Mouse (Mus musculus) lung, embryonic 15.5 days (tissue): ENCODE measurements around the gene Strbp. TPM values are rescaled to one million over a fixed set of nuclear protein-coding genes. Genes with fewer than 3 reads are reported as not detected.
"Not testable (repeated sequence)": the region's sequence is repeated elsewhere in the genome, so short reads cannot be mapped to it uniquely, and the experiment has no call there.

Experiments used
- ATAC-seq: fragments of 200-750 bp; cut with Nextera tagmentation; 2 replicates; pipeline ENCODE4 v1.8.0; 2017; ENCODE audit warnings: moderate number of reproducible peaks, borderline replicate concordance; ENCODE audit not compliant: low FRiP score, low TSS enrichment; ENCODE audit errors: extremely low read depth
- H3K27ac ChIP-seq: fragments of 300-500 bp; sonication (generic); 2 replicates; pipeline ENCODE4 v1.5.1; 2015; ENCODE audit warnings: moderate library complexity, mild to moderate bottlenecking, inconsistent platforms
- H3K27me3 ChIP-seq: fragments of 300-500 bp; sonication (generic); 2 replicates; pipeline ENCODE4 v1.6.1; 2015; ENCODE audit warnings: inconsistent platforms
- H3K36me3 ChIP-seq: fragments of 300-500 bp; sonication (generic); 2 replicates; pipeline ENCODE4 v1.6.1; 2015; ENCODE audit warnings: inconsistent platforms
- H3K4me1 ChIP-seq: fragments of 300-500 bp; sonication (generic); 2 replicates; pipeline ENCODE4 v1.6.1; 2015; ENCODE audit warnings: inconsistent platforms
- H3K4me2 ChIP-seq: fragments of 300-500 bp; sonication (generic); 2 replicates; pipeline ENCODE4 v1.6.1; 2015; ENCODE audit warnings: inconsistent platforms, mild to moderate bottlenecking, moderate library complexity
- H3K4me3 ChIP-seq: fragments of 300-500 bp; sonication (generic); 2 replicates; pipeline ENCODE4 v1.5.1; 2015; ENCODE audit warnings: mild to moderate bottlenecking, inconsistent platforms
- H3K9ac ChIP-seq: fragments of 300-500 bp; sonication (generic); 2 replicates; pipeline ENCODE4 v1.6.1; 2015; ENCODE audit warnings: inconsistent platforms
- H3K9me3 ChIP-seq: fragments of 300-500 bp; sonication (generic); 2 replicates; pipeline ENCODE4 v1.6.1; 2016; ENCODE audit warnings: inconsistent platforms
- WGBS: fragments of 180-500 bp; shearing (Covaris S2); methylation state at CpG from one replicate; pipeline ENCODE4 v1.1.7; 2015; 5-methylcytosine and 5-hydroxymethylcytosine counted together
- polyA plus RNA-seq: library from polyadenylated mRNA; unstranded; fragments of >200 nt; fragmentation: Nextera tagmentation; extraction: Ambion mirVana; gene quantifications from 2 replicates; pipeline ENCODE4 v1.2.1, GENCODE M21; 2015

Gene Strbp
- polyA plus RNA-seq, 1 experiment from 2014 or later, result 31.9 TPM

DNA sequence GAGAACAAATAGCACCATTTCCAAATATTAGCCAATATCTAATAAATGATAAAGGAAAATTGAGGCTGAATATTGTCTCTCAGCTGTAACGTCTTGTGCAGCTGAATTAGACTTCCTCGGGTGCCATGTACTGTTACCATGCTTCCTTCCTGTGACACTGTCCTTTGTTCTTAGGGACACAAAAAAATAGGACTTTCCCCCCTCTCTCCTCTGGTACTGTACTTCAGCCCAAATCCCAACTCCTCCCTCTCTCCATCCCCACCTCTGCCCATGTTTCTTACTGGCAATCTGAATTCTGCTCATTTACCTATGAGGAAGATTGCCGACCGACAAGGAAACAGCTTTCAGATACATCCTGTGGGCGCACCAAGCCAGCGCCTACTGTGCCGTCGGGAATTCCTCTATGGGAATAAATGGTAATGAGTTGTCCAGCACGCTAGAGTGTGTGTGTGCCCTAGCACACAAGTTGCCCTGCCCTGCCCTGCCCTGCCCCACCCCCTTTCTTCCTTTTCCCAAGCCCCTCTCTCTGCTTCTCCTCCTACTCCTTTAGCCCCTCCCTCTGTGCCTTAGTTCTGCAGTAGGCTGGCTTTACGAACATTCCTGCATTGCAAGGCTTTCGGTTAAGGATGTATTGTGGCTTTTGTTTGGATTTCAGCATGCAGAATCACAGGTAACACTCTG lies 187.5 kb downstream of the Strbp start, which contains the start of gene Gpr21:
TSS of gene Gpr21 (plus strand) at position 303 of the 681 bp plus-strand sequence.
- no peaks in the 10 kb centered on the region for H3K27me3 ChIP-seq
- no peak within 1 kb of the TSS for H3K27ac ChIP-seq
- peaks cover 9% of the 10 kb centered on the region for H3K4me1 ChIP-seq
- H3K9me3 ChIP-seq, result no peaks in the 10 kb centered on the region
- peak; percentile 74; the same call in 1 of the 2 replicates for ATAC-seq
- peak within 1 kb of the TSS; percentile 35 for H3K4me2 ChIP-seq
- H3K4me3 ChIP-seq, result peak within 1 kb of the TSS; percentile 12; the same call in 1 of the 2 replicates
- peaks cover 14% of the 10 kb centered on the region; the same call in 1 of the 2 replicates for H3K36me3 ChIP-seq
- H3K9ac ChIP-seq, result no peak within 1 kb of the TSS
- 30% methylated on average over 11 of the region's 11 CpGs for WGBS

DNA sequence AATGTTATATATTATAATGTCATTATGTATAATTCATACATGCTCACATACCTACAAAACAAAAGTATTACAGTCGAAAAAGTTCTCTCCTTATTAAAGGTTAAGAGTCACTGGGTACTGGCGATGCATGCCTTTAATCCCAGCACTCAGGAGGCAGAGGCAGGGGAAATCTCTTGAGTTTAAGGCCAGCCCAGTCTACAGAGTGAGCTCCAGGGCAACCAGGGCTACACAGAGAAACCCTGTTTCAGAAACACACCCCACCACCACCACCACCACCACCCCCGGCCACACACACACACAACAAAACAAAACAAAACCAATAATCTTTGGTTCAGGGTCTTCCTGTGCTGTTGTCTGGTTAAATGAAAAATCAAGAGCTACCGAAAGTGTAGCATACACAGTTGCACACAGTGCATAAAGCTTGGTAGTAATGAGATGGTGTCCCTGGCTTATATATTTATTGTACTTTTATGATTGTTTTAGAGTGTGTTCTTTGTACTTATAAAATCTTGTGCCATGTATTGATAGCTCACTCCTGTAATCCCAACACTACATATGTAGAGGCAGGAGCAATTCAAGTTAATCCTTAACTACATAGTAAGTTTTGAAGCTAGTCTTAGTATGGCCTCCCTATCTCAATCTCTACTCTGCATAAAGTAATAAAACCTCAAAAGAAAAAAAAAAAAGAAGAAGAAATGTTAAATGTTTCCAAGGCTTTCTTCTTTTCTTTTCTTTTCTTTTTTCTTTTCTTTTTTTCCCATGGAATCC lies 192.3 kb downstream of the Strbp start:
- Histone ChIP-seq H3K9me3 (no peaks in the 10 kb centered on the region), H3K27me3 (no peaks in the 10 kb centered on the region), H3K36me3 (peaks cover 8% of the 10 kb centered on the region; the same call in 1 of the 2 replicates), H3K27ac (no peak overlapping the region), H3K4me2 (no peak overlapping the region), H3K4me1 (no peaks in the 10 kb centered on the region; the same call in 1 of the 2 replicates), H3K9ac (no peak overlapping the region), H3K4me3 (no peak overlapping the region)
- 85% methylated on average over 4 of the region's 4 CpGs for WGBS
- ATAC-seq, result no peak

- not testable (repeated sequence) for H3K4me1 ChIP-seq, H3K4me3 ChIP-seq, ATAC-seq, H3K4me2 ChIP-seq, H3K27ac ChIP-seq, H3K9ac ChIP-seq, H3K9me3 ChIP-seq, H3K27me3 ChIP-seq
- 93% methylated on average over 2 of the region's 2 CpGs for WGBS
- H3K36me3 ChIP-seq, result peaks cover 24% of the 10 kb centered on the region
Measured at GRCm38 (mm10) chr2:37505856-37506255, 197.8 kb downstream of the Strbp start.

GRCm38 (mm10) chr2:37497321-37497720 lies 206.3 kb downstream of the Strbp start:
- no peak overlapping the region for H3K4me2 ChIP-seq
- no peak overlapping the region for H3K27ac ChIP-seq
- WGBS, result 95% methylated on average over 4 of the region's 4 CpGs
- H3K4me1 ChIP-seq, result no peaks in the 10 kb centered on the region
- H3K9me3 ChIP-seq, result no peaks in the 10 kb centered on the region
- H3K36me3 ChIP-seq, result peaks cover 38% of the 10 kb centered on the region
- H3K27me3 ChIP-seq, result no peaks in the 10 kb centered on the region
- no peak overlapping the region for H3K9ac ChIP-seq
- H3K4me3 ChIP-seq, result no peak overlapping the region
- ATAC-seq, result no peak

DNA sequence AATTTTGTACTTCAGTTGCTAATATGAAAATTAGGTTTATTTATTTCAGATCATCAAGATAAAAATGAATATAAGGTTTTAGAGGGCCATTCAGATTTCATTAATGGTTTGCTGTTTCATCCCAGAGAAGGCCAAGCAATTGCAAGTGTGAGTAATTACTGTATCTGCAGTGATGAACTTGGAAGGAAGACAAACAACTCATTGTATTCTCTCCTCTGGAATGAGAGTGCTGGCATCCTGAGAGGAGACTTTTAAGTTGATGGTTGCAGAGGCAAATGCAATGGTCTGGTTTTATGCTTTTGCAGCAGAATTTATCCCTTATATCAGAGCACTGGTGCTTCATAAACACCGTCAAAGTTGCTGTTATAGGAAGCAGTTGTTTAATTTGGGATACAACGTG lies 214.7 kb downstream of the Strbp start:
- no peak overlapping the region for H3K27ac ChIP-seq
- no peaks in the 10 kb centered on the region for H3K9me3 ChIP-seq
- no peak overlapping the region for H3K4me2 ChIP-seq
- H3K27me3 ChIP-seq, result no peaks in the 10 kb centered on the region
- no peak overlapping the region for H3K9ac ChIP-seq
- no peaks in the 10 kb centered on the region for H3K4me1 ChIP-seq
- H3K4me3 ChIP-seq, result no peak overlapping the region
- no peak for ATAC-seq
- WGBS, result 89% methylated on average over 2 of the region's 2 CpGs
- peaks cover 38% of the 10 kb centered on the region for H3K36me3 ChIP-seq

- H3K4me3 ChIP-seq, result no peak overlapping the region
- H3K27me3 ChIP-seq, result no peaks in the 10 kb centered on the region
- H3K4me1 ChIP-seq, result no peaks in the 10 kb centered on the region
- H3K4me2 ChIP-seq, result no peak overlapping the region
- no peak for ATAC-seq
- no peak overlapping the region for H3K27ac ChIP-seq
- H3K36me3 ChIP-seq, result peaks cover 44% of the 10 kb centered on the region
- no peak overlapping the region for H3K9ac ChIP-seq
- no peaks in the 10 kb centered on the region for H3K9me3 ChIP-seq
Measured at GRCm38 (mm10) chr2:37486408-37486807, 217.3 kb downstream of the Strbp start.

DNA sequence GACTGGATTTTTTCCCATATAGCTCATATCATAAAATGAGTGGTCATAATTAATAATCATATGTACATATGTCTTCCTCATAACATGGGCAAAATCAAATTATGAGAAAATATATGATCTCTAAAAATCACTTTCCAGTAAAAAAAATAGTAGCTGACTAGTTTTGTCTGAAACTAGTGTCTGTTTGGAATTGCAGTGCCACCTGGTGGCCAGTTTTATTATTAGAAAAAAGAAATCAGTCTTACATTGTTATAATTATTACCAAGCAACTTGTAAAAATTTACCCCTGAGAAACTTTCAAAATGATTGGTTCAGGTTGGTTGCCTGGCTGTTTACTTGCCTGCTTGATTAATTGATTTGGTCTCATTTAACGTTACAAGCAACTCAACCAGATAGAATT lies 218.3 kb downstream of the Strbp start:
- WGBS, result 77% methylated on average over 1 of the region's 1 CpGs
- no peak overlapping the region for H3K27ac ChIP-seq
- H3K9me3 ChIP-seq, result no peaks in the 10 kb centered on the region
- no peaks in the 10 kb centered on the region for H3K27me3 ChIP-seq
- H3K9ac ChIP-seq, result no peak overlapping the region
- H3K36me3 ChIP-seq, result peaks cover 47% of the 10 kb centered on the region
- H3K4me2 ChIP-seq, result no peak overlapping the region
- ATAC-seq, result no peak
- no peaks in the 10 kb centered on the region for H3K4me1 ChIP-seq
- H3K4me3 ChIP-seq, result no peak overlapping the region

GRCm38 (mm10) chr2:37484165-37484564 lies 219.5 kb downstream of the Strbp start:
- peaks cover 35% of the 10 kb centered on the region for H3K36me3 ChIP-seq
- no peak overlapping the region for H3K4me2 ChIP-seq
- no peak overlapping the region for H3K4me3 ChIP-seq
- H3K4me1 ChIP-seq, result no peaks in the 10 kb centered on the region
- H3K9ac ChIP-seq, result no peak overlapping the region
- WGBS, result 75% methylated on average over 2 of the region's 2 CpGs
- H3K27ac ChIP-seq, result no peak overlapping the region
- H3K9me3 ChIP-seq, result no peaks in the 10 kb centered on the region
- no peak for ATAC-seq
- H3K27me3 ChIP-seq, result no peaks in the 10 kb centered on the region

DNA sequence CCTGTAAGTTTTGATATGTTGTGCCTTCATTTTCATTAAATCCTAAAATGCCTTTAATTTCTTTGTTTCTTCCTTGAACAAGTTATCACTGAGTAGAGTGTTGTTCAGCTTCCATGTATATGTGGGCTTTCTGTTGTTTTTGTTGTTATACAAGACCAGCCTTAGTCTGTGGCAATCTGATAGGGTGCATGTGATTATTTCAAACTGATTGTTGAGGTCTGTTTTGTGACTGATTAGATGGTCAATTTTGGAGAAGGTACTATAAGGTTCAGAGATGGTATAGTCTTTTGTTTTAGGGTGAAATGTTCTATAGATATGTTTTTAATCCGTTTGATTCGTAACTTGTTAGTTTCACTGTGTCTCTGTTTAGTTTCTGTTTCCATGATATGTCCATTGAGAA lies 223.6 kb downstream of the Strbp start:
- no peak overlapping the region for H3K27ac ChIP-seq
- 91% methylated on average over 2 of the region's 2 CpGs for WGBS
- peaks cover 55% of the 10 kb centered on the region for H3K36me3 ChIP-seq
- no peaks in the 10 kb centered on the region for H3K9me3 ChIP-seq
- H3K27me3 ChIP-seq, result no peaks in the 10 kb centered on the region
- ATAC-seq, result no peak
- no peak overlapping the region for H3K4me3 ChIP-seq
- H3K4me2 ChIP-seq, result no peak overlapping the region
- H3K4me1 ChIP-seq, result no peaks in the 10 kb centered on the region
- H3K9ac ChIP-seq, result no peak overlapping the region

GRCm38 (mm10) chr2:37479559-37479958 lies 224.1 kb downstream of the Strbp start:
- no peaks in the 10 kb centered on the region for H3K27me3 ChIP-seq
- peaks cover 55% of the 10 kb centered on the region for H3K36me3 ChIP-seq
- H3K9me3 ChIP-seq, result no peaks in the 10 kb centered on the region
- no peak overlapping the region for H3K9ac ChIP-seq
- H3K4me1 ChIP-seq, result no peaks in the 10 kb centered on the region
- ATAC-seq, result no peak
- H3K27ac ChIP-seq, result no peak overlapping the region
- H3K4me3 ChIP-seq, result no peak overlapping the region
- H3K4me2 ChIP-seq, result no peak overlapping the region

DNA sequence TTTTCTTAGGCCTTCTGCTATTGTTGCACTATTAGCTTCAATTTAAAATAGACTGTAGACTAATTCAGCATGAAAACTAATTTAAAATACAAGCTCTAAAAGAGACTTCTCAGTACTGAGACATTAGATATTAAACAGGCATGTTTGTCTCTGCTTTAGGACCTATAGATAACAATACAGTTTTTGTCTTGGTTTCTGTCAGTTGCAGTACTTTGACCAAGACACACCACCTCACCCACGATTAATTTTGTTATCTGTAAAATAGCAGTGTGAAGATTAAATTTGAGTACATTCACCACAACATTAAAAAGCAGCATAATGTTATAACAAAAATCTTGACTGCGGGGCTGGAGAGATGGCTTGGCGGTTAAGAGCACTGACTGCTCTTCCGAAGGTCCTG lies 237.4 kb downstream of the Strbp start:
- no peak overlapping the region for H3K4me2 ChIP-seq
- peaks cover 8% of the 10 kb centered on the region for H3K36me3 ChIP-seq
- H3K9ac ChIP-seq, result no peak overlapping the region
- H3K27ac ChIP-seq, result no peak overlapping the region
- 0 out of 2 replicates have a peak, but pooled peaks cover 2% of the 10 kb centered on the region for H3K4me1 ChIP-seq
- WGBS, result 93% methylated on average over 4 of the region's 4 CpGs
- no peak overlapping the region for H3K4me3 ChIP-seq
- H3K27me3 ChIP-seq, result no peaks in the 10 kb centered on the region
- ATAC-seq, result no peak
- no peaks in the 10 kb centered on the region for H3K9me3 ChIP-seq

DNA sequence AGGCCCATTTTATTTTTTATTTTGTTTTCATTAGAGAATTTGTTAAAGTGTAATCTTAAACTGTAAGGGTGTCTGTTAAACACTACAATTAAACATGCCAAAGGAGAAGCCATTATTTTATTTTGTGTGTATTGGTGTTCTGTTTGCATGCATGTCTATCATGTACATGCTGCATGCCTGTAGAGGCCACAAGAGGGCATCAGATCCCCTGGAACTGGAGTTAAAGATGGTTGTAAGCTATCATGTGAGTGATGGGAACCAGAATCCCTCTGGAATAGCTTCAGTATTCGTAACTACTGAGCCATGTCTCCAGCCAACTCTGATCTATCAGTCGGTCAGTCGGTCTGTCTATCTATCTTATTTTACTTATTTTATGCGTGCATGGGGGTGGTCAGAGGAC lies 243.0 kb downstream of the Strbp start:
- Histone ChIP-seq H3K36me3 (no peaks in the 10 kb centered on the region), H3K9ac (no peak overlapping the region), H3K9me3 (no peaks in the 10 kb centered on the region), H3K27me3 (no peaks in the 10 kb centered on the region), H3K27ac (no peak overlapping the region), H3K4me3 (no peak overlapping the region), H3K4me2 (no peak overlapping the region), H3K4me1 (0 out of 2 replicates have a peak, but pooled peaks cover 2% of the 10 kb centered on the region)
- WGBS, result 92% methylated on average over 4 of the region's 4 CpGs
- ATAC-seq, result no peak
